Mouse (Mus musculus) G1E (cell line): ENCODE data around the gene Gm49450.

ENCODE experiments used
- CTCF ChIP-seq: IDR thresholded peaks from 2 replicates; pipeline ENCODE4 v1.5.1; 2012; ENCODE audit warnings: low read depth, low read length, inconsistent platforms, mixed read lengths
- GATA1 ChIP-seq: IDR thresholded peaks from 2 replicates; pipeline ENCODE4 v1.6.1; 2012; ENCODE audit warnings: borderline replicate concordance, low read length, inconsistent platforms, mixed read lengths
- GATA2 ChIP-seq: IDR thresholded peaks from 2 replicates; pipeline ENCODE4 v1.6.1; 2012; ENCODE audit warnings: low read depth, low read length, inconsistent platforms, borderline replicate concordance
- POLR2AphosphoS5 ChIP-seq: IDR thresholded peaks from 2 replicates; pipeline ENCODE4 v1.6.1; 2012; ENCODE audit warnings: low read depth, low read length, inconsistent platforms; ENCODE audit not compliant: insufficient replicate concordance
- TAL1 ChIP-seq: conservative IDR thresholded peaks from 2 replicates; pipeline ENCODE4 v1.6.1; 2012; ENCODE audit warnings: low read depth, low read length, inconsistent platforms, mixed read lengths

DNA sequence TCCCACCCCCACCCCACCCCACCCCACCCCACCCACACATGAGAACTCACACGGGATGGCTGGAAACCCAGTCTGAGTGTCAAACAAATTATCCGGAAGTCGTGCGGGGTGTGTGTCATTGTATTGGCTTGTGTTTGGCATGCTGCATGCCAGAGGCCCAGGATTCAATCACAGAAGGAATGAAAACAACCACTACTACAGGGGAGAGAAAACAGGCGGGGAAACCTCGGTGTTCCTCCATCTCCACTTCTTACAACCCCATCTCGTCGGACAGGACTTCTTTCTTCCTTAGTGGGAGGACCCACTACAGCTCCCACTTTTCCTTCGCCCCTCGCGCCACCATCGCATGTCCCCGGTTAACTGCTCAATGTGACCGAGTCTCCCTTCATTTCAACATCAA lies 36.3 kb downstream of the Gm49450 start:
- no peak for TF ChIP-seq CTCF
- TF ChIP-seq TAL1, result no peak
- TF ChIP-seq GATA1, result no peak
- TF ChIP-seq POLR2AphosphoS5, result no peak
- TF ChIP-seq GATA2, result no peak
